Mouse (Mus musculus) liver, embryonic 15.5 days (tissue): ENCODE measurements around the gene Smim6. TPM values are rescaled to one million over a fixed set of nuclear protein-coding genes. Genes with fewer than 3 reads are reported as not detected.

Source experiments
- ATAC-seq: fragments of 200-750 bp; cut with Nextera tagmentation; 2 replicates; pipeline ENCODE4 v1.8.0; 2017; ENCODE audit warnings: moderate number of reproducible peaks, mild to moderate bottlenecking, moderate library complexity; ENCODE audit not compliant: insufficient read depth
- H3K27ac ChIP-seq: fragments of 300-500 bp; sonication (generic); replicated peaks from 2 replicates; pipeline ENCODE4 v1.5.1; 2015; ENCODE audit warnings: mild to moderate bottlenecking, inconsistent platforms
- H3K27me3 ChIP-seq: fragments of 300-500 bp; sonication (generic); 2 replicates; pipeline ENCODE4 v1.6.1; 2015; ENCODE audit warnings: mild to moderate bottlenecking, inconsistent platforms
- H3K36me3 ChIP-seq: fragments of 300-500 bp; sonication (generic); replicated peaks from 2 replicates; pipeline ENCODE4 v1.6.1; 2015; ENCODE audit warnings: moderate library complexity, mild to moderate bottlenecking, inconsistent platforms
- H3K4me1 ChIP-seq: fragments of 300-500 bp; sonication (generic); replicated peaks from 2 replicates; pipeline ENCODE4 v1.6.1; 2015; ENCODE audit warnings: inconsistent platforms
- H3K4me2 ChIP-seq: fragments of 300-500 bp; sonication (generic); 2 replicates; pipeline ENCODE4 v1.6.1; 2015; ENCODE audit warnings: moderate library complexity, mild to moderate bottlenecking, inconsistent platforms
- H3K4me3 ChIP-seq: fragments of 300-500 bp; sonication (generic); replicated peaks from 2 replicates; pipeline ENCODE4 v1.5.1; 2015; ENCODE audit warnings: mild to moderate bottlenecking, inconsistent platforms
- H3K9ac ChIP-seq: fragments of 300-500 bp; sonication (generic); 2 replicates; pipeline ENCODE4 v1.6.1; 2015; ENCODE audit warnings: moderate library complexity, mild to moderate bottlenecking, inconsistent platforms
- H3K9me3 ChIP-seq: fragments of 300-500 bp; sonication (generic); replicated peaks from 2 replicates; pipeline ENCODE4 v1.6.1; 2016; ENCODE audit warnings: inconsistent platforms
- WGBS: fragments of 180-500 bp; shearing (Covaris S2); methylation state at CpG from one replicate; pipeline ENCODE4 v1.1.7; 2015; ENCODE audit warnings: mixed read lengths; ENCODE audit not compliant: insufficient replicate concordance; 5-methylcytosine and 5-hydroxymethylcytosine counted together
- polyA plus RNA-seq: library from polyadenylated mRNA; unstranded; fragments of >200 nt; fragmentation: Nextera tagmentation; extraction: Ambion mirVana; gene quantifications from 2 replicates; pipeline ENCODE4 v1.2.1, GENCODE M21; 2015

The Smim6 gene
- 2.7 and 3.3 TPM in 2 replicates for polyA plus RNA-seq

DNA sequence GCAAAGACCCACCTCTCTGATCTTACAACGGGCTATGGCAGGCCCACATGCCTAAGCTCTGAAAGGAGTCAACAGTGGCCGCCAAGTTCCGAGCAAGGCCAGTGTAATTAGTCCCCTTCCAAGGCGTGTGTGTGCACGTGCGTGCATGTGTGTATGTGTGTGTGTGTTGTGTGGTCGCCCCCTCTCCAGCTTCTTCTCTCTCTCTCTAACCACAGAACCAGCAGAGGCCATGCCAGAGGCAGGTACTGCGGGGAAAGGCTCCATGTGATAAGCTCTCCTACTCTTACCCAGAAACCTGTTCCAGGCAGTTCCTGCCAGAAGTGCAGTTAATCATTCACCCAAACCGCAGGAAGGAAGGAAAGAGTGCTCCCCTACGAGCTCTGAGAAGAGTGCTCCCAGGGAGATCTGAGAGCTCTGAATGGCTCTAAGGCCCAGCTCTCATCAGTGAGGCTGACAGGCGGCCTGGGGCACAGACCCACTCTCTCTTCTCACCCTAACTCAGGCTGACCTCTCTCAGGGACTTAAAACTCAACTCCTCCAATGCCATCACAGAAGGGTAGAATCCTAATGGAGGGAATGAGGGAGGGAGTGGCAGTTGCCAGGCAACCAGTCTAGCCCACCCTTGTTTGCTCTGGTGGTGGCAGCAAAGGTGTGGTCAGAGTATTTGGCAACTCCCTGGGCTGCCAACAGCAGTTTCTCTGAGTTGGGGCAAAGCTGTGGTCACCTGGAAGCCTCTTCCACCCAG, at the start of gene Smim6:
Gene Smim6 (plus strand): TSS at position 386 of the 745 bp plus-strand sequence.
- H3K4me3 ChIP-seq: no peak within 1 kb of the TSS; the same call in none of the 2 replicates

DNA sequence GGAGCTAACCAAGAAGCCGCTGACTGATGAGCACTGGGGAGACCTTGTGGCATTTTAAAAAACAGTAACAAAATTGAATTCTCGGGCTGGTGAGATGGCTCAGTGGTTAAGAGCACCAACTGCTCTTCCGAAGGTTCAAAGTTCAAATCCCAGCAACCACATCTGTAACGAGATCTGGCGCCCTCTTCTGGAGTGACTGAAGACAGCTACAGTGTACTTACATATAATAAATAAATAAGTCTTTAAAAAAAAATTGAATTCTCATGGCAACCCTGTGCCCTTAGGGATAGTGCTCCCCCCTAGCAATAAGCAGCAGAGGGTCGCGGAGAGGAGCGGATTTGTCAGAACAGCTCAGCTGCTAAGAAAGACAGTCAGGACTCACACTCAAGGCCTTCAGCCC, 47.9 kb upstream of the Smim6 start:
- ATAC-seq: no peak

More for the DNA sequence above, at the start of gene Smim6:
- Histone ChIP-seq H3K27me3 (no peaks in the 10 kb centered on the region), H3K9me3 (no peaks in the 10 kb centered on the region), H3K4me1 (peaks cover 69% of the 10 kb centered on the region), H3K9ac (peak within 1 kb of the TSS; percentile 50), H3K36me3 (peaks cover 63% of the 10 kb centered on the region), H3K4me2 (peak within 1 kb of the TSS; percentile 58), H3K27ac (peak within 1 kb of the TSS; percentile 92)
- WGBS: 18% methylated on average over 11 of the region's 11 CpGs
- peak; percentile 74 for ATAC-seq

DNA sequence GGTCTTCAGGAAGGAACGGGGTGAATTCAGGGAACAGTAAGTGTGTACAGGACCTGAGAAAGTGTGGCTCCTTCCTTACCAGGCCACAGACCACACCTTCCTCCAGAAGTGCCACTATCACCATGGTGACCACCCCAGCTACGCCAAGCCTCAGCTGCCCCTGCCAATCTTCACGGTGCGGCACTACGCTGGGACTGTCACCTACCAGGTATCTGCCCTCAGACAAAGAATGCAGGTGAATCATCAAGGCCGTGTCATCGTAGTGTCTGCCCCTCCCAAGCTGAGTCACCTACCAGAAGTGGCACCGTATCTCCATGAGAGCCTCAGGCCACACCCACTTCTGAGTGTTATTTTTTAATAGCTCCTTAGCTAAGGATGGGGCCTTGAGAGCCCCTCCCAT, 42.4 kb upstream of the Smim6 start:
- H3K27me3 ChIP-seq: peaks cover 23% of the 10 kb centered on the region
- ATAC-seq: 0 out of 2 replicates have a peak, but pooled peaks have one; percentile 18
- no peaks in the 10 kb centered on the region for H3K36me3 ChIP-seq
- 0 out of 2 replicates have a peak overlapping the region, but pooled peaks have one; percentile 9 for H3K27ac ChIP-seq
- no peaks in the 10 kb centered on the region for H3K9me3 ChIP-seq
- 28% methylated on average over 8 of the region's 8 CpGs for WGBS
- H3K9ac ChIP-seq: no peak overlapping the region
- peaks cover 23% of the 10 kb centered on the region for H3K4me1 ChIP-seq
- no peak overlapping the region for H3K4me3 ChIP-seq
- peak overlapping the region; percentile 13; the same call in 1 of the 2 replicates for H3K4me2 ChIP-seq

More for the DNA sequence above, 47.9 kb upstream of the Smim6 start:
- Histone ChIP-seq H3K4me3 (no peak overlapping the region), H3K27me3 (peaks cover 68% of the 10 kb centered on the region), H3K9me3 (no peaks in the 10 kb centered on the region), H3K4me2 (no peak overlapping the region), H3K36me3 (no peaks in the 10 kb centered on the region), H3K4me1 (peaks cover 12% of the 10 kb centered on the region), H3K27ac (no peak overlapping the region), H3K9ac (no peak overlapping the region)
- WGBS: 65% methylated on average over 8 of the region's 8 CpGs

DNA sequence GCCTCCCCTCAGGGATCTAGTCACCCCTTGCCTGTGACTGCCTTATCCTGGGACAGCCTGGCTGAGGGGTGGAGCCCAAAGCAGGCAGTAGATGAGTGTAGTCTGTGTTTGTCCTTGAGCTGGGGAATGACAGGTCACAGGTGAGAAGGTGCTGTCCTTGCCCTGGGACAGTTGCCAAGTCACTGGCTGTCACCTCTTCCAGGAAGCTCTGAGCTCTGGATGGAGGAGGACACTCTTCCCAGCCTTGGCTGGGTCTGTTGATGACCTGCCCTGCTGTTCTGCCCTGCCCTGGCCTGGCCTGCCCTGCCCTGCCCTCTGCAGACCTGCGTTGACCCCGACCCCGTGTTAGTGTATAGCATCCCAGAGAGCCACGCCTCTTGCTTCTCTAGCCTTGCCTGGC, 39.4 kb upstream of the Smim6 start:
- H3K9ac ChIP-seq: no peak overlapping the region
- H3K27me3 ChIP-seq: peaks cover 6% of the 10 kb centered on the region; the same call in 1 of the 2 replicates
- 47% methylated on average over 4 of the region's 4 CpGs for WGBS
- H3K4me1 ChIP-seq: peaks cover 31% of the 10 kb centered on the region
- no peak overlapping the region for H3K4me2 ChIP-seq
- H3K27ac ChIP-seq: no peak overlapping the region
- ATAC-seq: peak; percentile 53
- H3K36me3 ChIP-seq: no peaks in the 10 kb centered on the region
- H3K4me3 ChIP-seq: no peak overlapping the region
- no peaks in the 10 kb centered on the region for H3K9me3 ChIP-seq

GRCm38 (mm10) chr11:115875935-115876334, 35.9 kb upstream of the Smim6 start:
- WGBS: 78% methylated on average over 3 of the region's 3 CpGs
- no peaks in the 10 kb centered on the region for H3K36me3 ChIP-seq
- no peaks in the 10 kb centered on the region for H3K27me3 ChIP-seq
- H3K9me3 ChIP-seq: no peaks in the 10 kb centered on the region
- ATAC-seq: no peak
- H3K27ac ChIP-seq: no peak overlapping the region
- no peak overlapping the region for H3K4me2 ChIP-seq
- H3K9ac ChIP-seq: no peak overlapping the region
- H3K4me1 ChIP-seq: peaks cover 22% of the 10 kb centered on the region
- no peak overlapping the region for H3K4me3 ChIP-seq

GRCm38 (mm10) chr11:115876438-115876837, 35.4 kb upstream of the Smim6 start:
- Histone ChIP-seq H3K4me3 (no peak overlapping the region), H3K4me2 (no peak overlapping the region), H3K9ac (no peak overlapping the region), H3K27ac (no peak overlapping the region), H3K4me1 (peaks cover 22% of the 10 kb centered on the region), H3K27me3 (no peaks in the 10 kb centered on the region), H3K36me3 (no peaks in the 10 kb centered on the region), H3K9me3 (no peaks in the 10 kb centered on the region)
- no peak for ATAC-seq
- 67% methylated on average over 5 of the region's 5 CpGs for WGBS

DNA sequence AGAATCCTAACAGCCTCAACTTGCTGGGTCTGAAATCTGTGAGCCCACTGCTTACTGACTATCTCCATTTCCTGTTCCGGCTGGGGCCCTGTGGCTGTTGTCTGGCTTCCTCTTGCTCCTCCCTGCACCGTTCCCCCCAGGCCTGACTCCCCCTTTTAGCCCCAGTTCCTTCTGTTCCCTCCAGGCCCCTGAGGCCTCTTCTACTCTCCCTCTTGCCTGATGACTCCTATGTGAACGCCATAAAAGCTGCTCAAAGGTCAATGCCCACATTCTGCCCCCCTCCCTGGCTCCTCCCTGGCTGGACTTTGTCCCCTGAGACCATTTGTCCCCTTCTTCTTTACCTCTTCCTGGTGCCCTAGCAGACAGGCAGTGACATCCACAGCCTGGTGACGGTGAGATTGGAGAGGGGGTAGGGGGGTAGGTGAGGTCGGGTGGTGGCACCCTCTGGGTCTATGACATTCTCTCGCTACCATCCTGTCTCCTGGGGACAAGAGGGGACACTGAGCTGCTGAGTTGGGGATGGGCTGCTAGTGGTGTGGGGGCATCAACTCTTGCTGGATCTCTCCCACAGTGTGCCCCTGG, 34.6 kb upstream of the Smim6 start:
- 27% methylated on average over 6 of the region's 6 CpGs for WGBS
- H3K9me3 ChIP-seq: no peaks in the 10 kb centered on the region
- H3K36me3 ChIP-seq: no peaks in the 10 kb centered on the region
- no peak overlapping the region for H3K27ac ChIP-seq
- H3K9ac ChIP-seq: no peak overlapping the region
- no peak for ATAC-seq
- H3K4me2 ChIP-seq: no peak overlapping the region
- peaks cover 16% of the 10 kb centered on the region for H3K4me1 ChIP-seq
- H3K4me3 ChIP-seq: no peak overlapping the region
- peaks cover 5% of the 10 kb centered on the region; the same call in 1 of the 2 replicates for H3K27me3 ChIP-seq

GRCm38 (mm10) chr11:115878071-115878470, 33.7 kb upstream of the Smim6 start:
- no peaks in the 10 kb centered on the region for H3K9me3 ChIP-seq
- peaks cover 12% of the 10 kb centered on the region for H3K4me1 ChIP-seq
- H3K9ac ChIP-seq: no peak overlapping the region
- ATAC-seq: no peak
- H3K4me3 ChIP-seq: no peak overlapping the region
- H3K36me3 ChIP-seq: no peaks in the 10 kb centered on the region
- peaks cover 11% of the 10 kb centered on the region for H3K27me3 ChIP-seq
- H3K27ac ChIP-seq: no peak overlapping the region
- no peak overlapping the region for H3K4me2 ChIP-seq
- WGBS: 72% methylated on average over 8 of the region's 8 CpGs

GRCm38 (mm10) chr11:115881002-115881401, 30.8 kb upstream of the Smim6 start:
- no peaks in the 10 kb centered on the region for H3K36me3 ChIP-seq
- no peaks in the 10 kb centered on the region for H3K9me3 ChIP-seq
- WGBS: 22% methylated on average over 5 of the region's 5 CpGs
- H3K9ac ChIP-seq: no peak overlapping the region
- no peak overlapping the region for H3K4me2 ChIP-seq
- H3K27ac ChIP-seq: no peak overlapping the region
- no peak overlapping the region for H3K4me3 ChIP-seq
- H3K4me1 ChIP-seq: peaks cover 12% of the 10 kb centered on the region
- peaks cover 25% of the 10 kb centered on the region for H3K27me3 ChIP-seq
- no peak for ATAC-seq

GRCm38 (mm10) chr11:115883251-115883650, 28.6 kb upstream of the Smim6 start:
- peaks cover 25% of the 10 kb centered on the region for H3K27me3 ChIP-seq
- no peak overlapping the region for H3K4me2 ChIP-seq
- no peak overlapping the region for H3K4me3 ChIP-seq
- H3K27ac ChIP-seq: no peak overlapping the region
- ATAC-seq: no peak
- 36% methylated on average over 17 of the region's 17 CpGs for WGBS
- H3K9me3 ChIP-seq: no peaks in the 10 kb centered on the region
- no peaks in the 10 kb centered on the region for H3K4me1 ChIP-seq
- no peaks in the 10 kb centered on the region for H3K36me3 ChIP-seq
- no peak overlapping the region for H3K9ac ChIP-seq

- no peak for ATAC-seq
- Histone ChIP-seq H3K4me1 (no peaks in the 10 kb centered on the region), H3K9ac (no peak overlapping the region), H3K36me3 (no peaks in the 10 kb centered on the region), H3K4me3 (no peak overlapping the region), H3K4me2 (no peak overlapping the region), H3K9me3 (no peaks in the 10 kb centered on the region), H3K27me3 (peaks cover 25% of the 10 kb centered on the region), H3K27ac (no peak overlapping the region)
- WGBS: 75% methylated on average over 3 of the region's 3 CpGs
Measured at GRCm38 (mm10) chr11:115884361-115884760, 27.5 kb upstream of the Smim6 start.
